Mouse (Mus musculus): Measurements from ENCODE around the gene Capn12. TPM values are rescaled to one million over a fixed set of nuclear protein-coding genes. Genes with fewer than 3 reads are reported as not detected.

The Capn12 gene
- total RNA-seq (2012; rRNA removed), result 2.0 and 2.1 TPM in 2 replicates

DNA sequence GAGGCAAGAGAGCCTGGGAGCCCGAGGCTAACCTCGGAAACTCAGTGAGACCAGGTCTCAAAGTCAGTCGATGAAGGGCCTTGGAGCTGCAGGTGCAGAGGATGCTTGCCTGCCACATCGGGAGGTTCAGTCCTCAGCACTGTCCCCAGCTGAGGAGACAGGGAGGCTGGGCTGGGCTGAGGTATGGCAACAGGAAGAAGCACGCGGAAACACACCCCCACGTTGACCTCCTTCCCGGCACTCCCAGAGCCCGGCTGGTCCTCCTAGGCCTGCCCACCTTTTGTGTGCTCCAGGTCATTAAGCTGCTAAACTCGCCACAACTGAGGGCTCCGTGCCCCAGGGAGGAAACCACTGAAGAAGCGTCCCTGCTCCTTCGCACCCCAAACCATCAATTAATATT is at the start of gene Capn12:
TSS of gene Capn12 (plus strand) at position 224 of the 400 bp plus-strand sequence.
- Histone ChIP-seq H3K4me1 (ENCODE audit: control insufficient read depth in 2 of 2, insufficient read depth in 2 of 2, low read length in 2 of 2, poor library complexity in 1 of 2) (peaks cover 0 to 25% of the 10 kb centered on the region in 2 experiments; a peak in 2 of 4 replicates), H3K27ac (ENCODE audit: insufficient read depth, low read depth, low read length, poor library complexity, severe bottlenecking) (no peak within 1 kb of the TSS), H3K36me3 (ENCODE audit: control insufficient read depth, insufficient read depth, low read length, poor library complexity, severe bottlenecking) (no peaks in the 10 kb centered on the region; the same call in 1 of the 2 replicates), H3K9ac (ENCODE audit: insufficient read depth, low read depth, low read length, poor library complexity, severe bottlenecking) (no peak within 1 kb of the TSS), H3K9me3 (ENCODE audit: control insufficient read depth, insufficient read depth, low read depth, low read length) (no peaks in the 10 kb centered on the region), H3K4me3 (ENCODE audit: insufficient read depth in 1 of 2, low read depth in 1 of 2, low read length in 2 of 2, poor library complexity in 1 of 2, severe bottlenecking in 1 of 2) (no peak within 1 kb of the TSS)
- no peak for DNase-seq (ENCODE audit: low read depth, low spot score)
- in situ Hi-C loops (cut with MboI; ENCODE audit: low sequenced_read_pairs in 2 of 2, unreplicated experiment in 2 of 2), result no loop called here
- TF ChIP-seq ZNF384 (IDR thresholded peaks at IDR 0.05; ENCODE audit: low read depth, low read length), result no peak
- TF ChIP-seq ZC3H11A (IDR thresholded peaks at IDR 0.05; ENCODE audit: borderline replicate concordance, low read depth, low read length), result no peak
- TF ChIP-seq HCFC1 (IDR thresholded peaks at IDR 0.05; ENCODE audit: borderline replicate concordance, insufficient read depth, low read length), result no peak
- no peak for TF ChIP-seq MAFK (IDR thresholded peaks at IDR 0.05; ENCODE audit: insufficient read depth, low read depth, low read length)
- no peak for TF ChIP-seq CHD2 (IDR thresholded peaks at IDR 0.05; ENCODE audit: low read depth, low read length)

- Histone ChIP-seq H3K9ac (ENCODE audit: insufficient read depth, low read depth, low read length, poor library complexity, severe bottlenecking) (no peak overlapping the region; the same call in 1 of the 2 replicates), H3K4me3 (ENCODE audit: insufficient read depth in 1 of 2, low read depth in 1 of 2, low read length in 2 of 2, poor library complexity in 1 of 2, severe bottlenecking in 1 of 2) (no peak overlapping the region), H3K27ac (ENCODE audit: insufficient read depth, low read depth, low read length, poor library complexity, severe bottlenecking) (no peak overlapping the region), H3K36me3 (ENCODE audit: control insufficient read depth, insufficient read depth, low read length, poor library complexity, severe bottlenecking) (peaks cover 13% of the 10 kb centered on the region), H3K9me3 (ENCODE audit: control insufficient read depth, insufficient read depth, low read depth, low read length) (no peaks in the 10 kb centered on the region), H3K4me1 (ENCODE audit: control insufficient read depth in 2 of 2, insufficient read depth in 2 of 2, low read length in 2 of 2, poor library complexity in 1 of 2) (no peaks in the 10 kb centered on the region)
- TF ChIP-seq CHD2 (IDR thresholded peaks at IDR 0.05; ENCODE audit: low read depth, low read length), result no peak
- no peak for TF ChIP-seq ZNF384 (IDR thresholded peaks at IDR 0.05; ENCODE audit: low read depth, low read length)
- no peak for TF ChIP-seq HCFC1 (IDR thresholded peaks at IDR 0.05; ENCODE audit: borderline replicate concordance, insufficient read depth, low read length)
- TF ChIP-seq MAFK (IDR thresholded peaks at IDR 0.05; ENCODE audit: insufficient read depth, low read depth, low read length), result no peak
- no peak for TF ChIP-seq ZC3H11A (IDR thresholded peaks at IDR 0.05; ENCODE audit: borderline replicate concordance, low read depth, low read length)
- in situ Hi-C loops (cut with MboI; ENCODE audit: low sequenced_read_pairs in 2 of 2, unreplicated experiment in 2 of 2), result no loop called here
- DNase-seq (ENCODE audit: low read depth, low spot score), result no peak
Measured at GRCm38 (mm10) chr7:28832137-28832536, 49.1 kb upstream of the Capn12 start.

GRCm38 (mm10) chr7:28833723-28834347 is 47.4 kb upstream of the Capn12 start, which contains the start of gene Lgals4:
TSS of gene Lgals4 (plus strand) at chr7:28833854.
- peaks cover 13% of the 10 kb centered on the region for H3K36me3 ChIP-seq (ENCODE audit: control insufficient read depth, insufficient read depth, low read length, poor library complexity, severe bottlenecking)
- DNase-seq (ENCODE audit: low read depth, low spot score), result no peak
- no peak for TF ChIP-seq CHD2 (IDR thresholded peaks at IDR 0.05; ENCODE audit: low read depth, low read length)
- no peak for TF ChIP-seq HCFC1 (IDR thresholded peaks at IDR 0.05; ENCODE audit: borderline replicate concordance, insufficient read depth, low read length)
- TF ChIP-seq ZC3H11A (IDR thresholded peaks at IDR 0.05; ENCODE audit: borderline replicate concordance, low read depth, low read length), result no peak
- TF ChIP-seq ZNF384 (IDR thresholded peaks at IDR 0.05; ENCODE audit: low read depth, low read length), result no peak
- no peak for TF ChIP-seq MAFK (IDR thresholded peaks at IDR 0.05; ENCODE audit: insufficient read depth, low read depth, low read length)
- H3K4me3 ChIP-seq (ENCODE audit: insufficient read depth in 1 of 2, low read depth in 1 of 2, low read length in 2 of 2, poor library complexity in 1 of 2, severe bottlenecking in 1 of 2), result no peak within 1 kb of the TSS
- H3K9me3 ChIP-seq (ENCODE audit: control insufficient read depth, insufficient read depth, low read depth, low read length), result no peaks in the 10 kb centered on the region
- no peak within 1 kb of the TSS for H3K9ac ChIP-seq (ENCODE audit: insufficient read depth, low read depth, low read length, poor library complexity, severe bottlenecking)
- H3K27ac ChIP-seq (ENCODE audit: insufficient read depth, low read depth, low read length, poor library complexity, severe bottlenecking), result no peak within 1 kb of the TSS
- H3K4me1 ChIP-seq (ENCODE audit: control insufficient read depth in 2 of 2, insufficient read depth in 2 of 2, low read length in 2 of 2, poor library complexity in 1 of 2), result no peaks in the 10 kb centered on the region
- in situ Hi-C loops (cut with MboI; ENCODE audit: low sequenced_read_pairs in 2 of 2, unreplicated experiment in 2 of 2), result no loop called here

- no peaks in the 10 kb centered on the region for H3K4me1 ChIP-seq (ENCODE audit: control insufficient read depth in 2 of 2, insufficient read depth in 2 of 2, low read length in 2 of 2, poor library complexity in 1 of 2)
- no peak for DNase-seq (ENCODE audit: low read depth, low spot score)
- in situ Hi-C loops (cut with MboI; ENCODE audit: low sequenced_read_pairs in 2 of 2, unreplicated experiment in 2 of 2), result no loop called here
- H3K36me3 ChIP-seq (ENCODE audit: control insufficient read depth, insufficient read depth, low read length, poor library complexity, severe bottlenecking), result no peaks in the 10 kb centered on the region
- H3K4me3 ChIP-seq (ENCODE audit: insufficient read depth in 1 of 2, low read depth in 1 of 2, low read length in 2 of 2, poor library complexity in 1 of 2, severe bottlenecking in 1 of 2), result no peak overlapping the region
- H3K9ac ChIP-seq (ENCODE audit: insufficient read depth, low read depth, low read length, poor library complexity, severe bottlenecking), result no peak overlapping the region
- TF ChIP-seq ZC3H11A (IDR thresholded peaks at IDR 0.05; ENCODE audit: borderline replicate concordance, low read depth, low read length) (no peak), CHD2 (IDR thresholded peaks at IDR 0.05; ENCODE audit: low read depth, low read length) (no peak), HCFC1 (IDR thresholded peaks at IDR 0.05; ENCODE audit: borderline replicate concordance, insufficient read depth, low read length) (no peak), ZNF384 (IDR thresholded peaks at IDR 0.05; ENCODE audit: low read depth, low read length) (no peak), MAFK (IDR thresholded peaks at IDR 0.05; ENCODE audit: insufficient read depth, low read depth, low read length) (no peak)
- H3K27ac ChIP-seq (ENCODE audit: insufficient read depth, low read depth, low read length, poor library complexity, severe bottlenecking), result no peak overlapping the region
- H3K9me3 ChIP-seq (ENCODE audit: control insufficient read depth, insufficient read depth, low read depth, low read length), result no peaks in the 10 kb centered on the region
Measured at GRCm38 (mm10) chr7:28836936-28837335, 44.3 kb upstream of the Capn12 start.

Measured in ES-E14 (cell line).